Comparison of ENCODE assay signal across 8 mouse cellular contexts in the genomic region with DNA sequence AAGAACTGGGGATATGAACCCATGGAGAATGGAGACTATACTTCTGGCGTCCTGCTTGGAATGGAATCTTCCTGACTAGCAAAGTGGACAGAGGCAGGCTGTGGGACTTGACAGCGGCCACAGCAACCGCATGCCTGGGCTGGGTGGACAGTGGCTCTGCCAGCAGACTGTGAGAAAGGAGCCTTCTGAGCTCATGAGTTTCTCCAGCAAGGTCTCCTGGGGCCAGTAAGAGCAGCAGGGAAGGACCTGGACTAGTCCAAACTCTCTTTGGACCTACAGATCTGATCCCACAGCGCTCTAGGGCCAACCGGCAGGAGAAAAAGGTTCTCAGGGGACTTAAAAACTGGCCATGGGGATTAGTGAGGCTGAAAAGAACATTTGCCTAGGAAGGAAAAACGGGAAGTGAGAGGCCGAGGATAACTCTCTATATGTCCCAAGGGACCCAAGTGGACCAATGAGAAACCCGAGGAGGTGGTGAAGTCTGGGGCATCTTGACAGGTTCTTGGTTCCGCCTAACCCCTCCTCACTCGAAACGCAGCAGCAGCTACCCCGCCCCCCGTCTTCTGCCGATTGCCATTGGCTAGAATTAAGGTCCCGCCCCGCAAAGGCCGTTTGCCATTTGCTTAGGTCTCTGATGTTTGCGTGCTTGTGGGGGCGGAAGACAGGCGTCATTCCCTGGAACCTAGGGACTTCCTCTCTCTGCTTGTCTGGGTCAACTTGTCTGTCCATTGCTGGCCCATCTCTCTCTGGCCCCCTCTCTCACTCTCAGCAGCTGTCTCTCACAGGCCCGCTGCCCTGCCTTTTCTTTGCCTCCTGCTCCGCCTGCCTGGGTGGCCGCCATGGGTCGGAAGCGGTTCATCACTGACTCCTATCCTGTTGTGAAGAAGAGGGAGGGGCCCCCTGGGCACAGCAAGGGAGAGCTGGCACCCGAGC. TPM values are rescaled to one million over a fixed set of nuclear protein-coding genes. Genes with fewer than 3 reads are reported as not detected.
DNase-seq lines count a peak whose midpoint lies in the region; ATAC-seq and TF ChIP-seq lines count a peak whose summit lies in the region.

Gene Pold4 (plus strand): TSS at position 647 of the 933 bp plus-strand sequence.

- WGBS in forebrain, embryonic 15.5 days: 11% methylated on average over 26 of the region's 26 CpGs
- 9% methylated on average over 26 of the region's 26 CpGs for WGBS in lung, embryonic 14.5 days
- WGBS in olfactory bulb, adult 2 months: 8% methylated on average over 26 of the region's 26 CpGs
- 15% methylated on average over 26 of the region's 26 CpGs for WGBS in thymus, adult 2 months

- peaks cover 2 to 9% of the 10 kb centered on the region in 2 experiments; a peak in 1 of 4 replicates for H3K4me1 ChIP-seq in ES-E14 (ENCODE audit: control insufficient read depth in 2 of 2, insufficient read depth in 2 of 2, low read length in 2 of 2, poor library complexity in 1 of 2)
- H3K4me1 ChIP-seq in forebrain, embryonic 15.5 days: peaks cover 13% of the 10 kb centered on the region
- H3K4me1 ChIP-seq in lung, embryonic 14.5 days (ENCODE audit: insufficient read depth): peaks cover 4% of the 10 kb centered on the region; the same call in 1 of the 2 replicates
- peaks cover 18% of the 10 kb centered on the region for H3K4me1 ChIP-seq in olfactory bulb, adult 2 months (ENCODE audit: control insufficient read depth, insufficient read depth, low read length)
- peaks cover 27% of the 10 kb centered on the region for H3K4me1 ChIP-seq in thymus, adult 2 months (replicated peaks; ENCODE audit: control insufficient read depth, insufficient read depth, low read length)

- peak; percentile 93 for ATAC-seq in forebrain, embryonic 15.5 days (replicated peaks)
- ATAC-seq in lung, embryonic 14.5 days (ENCODE audit: insufficient read depth): peak; percentile 90

- no peak for TF ChIP-seq CTCF in layer of hippocampus, adult 2 months (conservative IDR thresholded peaks at IDR 0.05)
- no peak for TF ChIP-seq CTCF in lung, embryonic 14.5 days (IDR thresholded peaks at IDR 0.05; ENCODE audit: low read depth)
- TF ChIP-seq CTCF in olfactory bulb, adult 2 months (IDR thresholded peaks at IDR 0.05; ENCODE audit: insufficient read depth, low read depth, low read length): no peak
- no peak for TF ChIP-seq CTCF in thymus, adult 2 months (IDR thresholded peaks at IDR 0.05; ENCODE audit: borderline replicate concordance, control insufficient read depth, extremely low read depth, insufficient read depth, low read length, poor library complexity)

- peaks cover 18% of the 10 kb centered on the region for H3K27me3 ChIP-seq in forebrain, embryonic 15.5 days
- H3K27me3 ChIP-seq in lung, embryonic 14.5 days (ENCODE audit: insufficient read depth, low read length): no peaks in the 10 kb centered on the region; the same call in 1 of the 2 replicates
- H3K27me3 ChIP-seq in thymus, adult 2 months (ENCODE audit: control insufficient read depth, insufficient read depth, low read length): no peaks in the 10 kb centered on the region

- intact Hi-C loops in heart, postnatal 25 days (cut with DNase I): no loop called here

- 0 out of 2 replicates have a peak within 1 kb of the TSS, but pooled peaks have one; percentile 6 for H3K27ac ChIP-seq in ES-E14 (ENCODE audit: insufficient read depth, low read depth, low read length, poor library complexity, severe bottlenecking)
- peak within 1 kb of the TSS; percentile 73; the same call in 1 of the 2 replicates for H3K27ac ChIP-seq in forebrain, embryonic 15.5 days (replicated peaks)
- peak within 1 kb of the TSS; percentile 96 for H3K27ac ChIP-seq in layer of hippocampus, adult 2 months
- peak within 1 kb of the TSS; percentile 81 for H3K27ac ChIP-seq in lung, embryonic 14.5 days (ENCODE audit: low read depth)
- H3K27ac ChIP-seq in olfactory bulb, adult 2 months (ENCODE audit: insufficient read depth, low read depth, low read length): peak within 1 kb of the TSS; percentile 92
- peak within 1 kb of the TSS; percentile 35 for H3K27ac ChIP-seq in thymus, adult 2 months (ENCODE audit: control insufficient read depth, insufficient read depth, low read length)

- TF ChIP-seq POLR2A in olfactory bulb, adult 2 months (IDR thresholded peaks at IDR 0.05; ENCODE audit: insufficient read depth, low read depth, low read length): peak; percentile 71
- TF ChIP-seq POLR2A in thymus, adult 2 months (IDR thresholded peaks at IDR 0.05; ENCODE audit: control insufficient read depth, extremely low read depth, insufficient read depth, low read length, poor library complexity): peak; percentile 54

- H3K36me3 ChIP-seq in ES-E14 (ENCODE audit: control insufficient read depth, insufficient read depth, low read length, poor library complexity, severe bottlenecking): no peaks in the 10 kb centered on the region
- H3K36me3 ChIP-seq in forebrain, embryonic 15.5 days: no peaks in the 10 kb centered on the region
- H3K36me3 ChIP-seq in lung, embryonic 14.5 days (ENCODE audit: insufficient read depth): no peaks in the 10 kb centered on the region
- no peaks in the 10 kb centered on the region for H3K36me3 ChIP-seq in thymus, adult 2 months (ENCODE audit: control insufficient read depth, insufficient read depth, low read length)

- peak within 1 kb of the TSS; percentile 63 to 89 for H3K4me3 ChIP-seq in ES-E14 (ENCODE audit: insufficient read depth in 1 of 2, low read depth in 1 of 2, low read length in 2 of 2, poor library complexity in 1 of 2, severe bottlenecking in 1 of 2)
- peak within 1 kb of the TSS; percentile 64 for H3K4me3 ChIP-seq in forebrain, embryonic 15.5 days
- peak within 1 kb of the TSS; percentile 78 for H3K4me3 ChIP-seq in layer of hippocampus, adult 2 months
- H3K4me3 ChIP-seq in lung, embryonic 14.5 days (ENCODE audit: low read depth, low read length): peak within 1 kb of the TSS; percentile 53
- peak within 1 kb of the TSS; percentile 59 for H3K4me3 ChIP-seq in olfactory bulb, adult 2 months (ENCODE audit: insufficient read depth, low read depth, low read length)
- peak within 1 kb of the TSS; percentile 77 for H3K4me3 ChIP-seq in thymus, adult 2 months (ENCODE audit: control insufficient read depth, insufficient read depth, low read length)

- DNase-seq in ES-E14 (ENCODE audit: low read depth, low spot score): peak; percentile 79
- DNase-seq in cerebellum, adult 11-12 months: peak; percentile 98
- DNase-seq in heart, postnatal 25 days (ENCODE audit: low spot score): peak; percentile 98
- DNase-seq in layer of hippocampus, adult 2 months (ENCODE audit: low spot score in 2 of 2): peak; percentile 95 to 97
- peak; percentile 97 for DNase-seq in lung, embryonic 14.5 days
- peak; percentile 97 for DNase-seq in thymus, adult 2 months

- no peaks in the 10 kb centered on the region for H3K9me3 ChIP-seq in ES-E14 (ENCODE audit: control insufficient read depth, insufficient read depth, low read depth, low read length)
- no peaks in the 10 kb centered on the region for H3K9me3 ChIP-seq in forebrain, embryonic 15.5 days
- no peaks in the 10 kb centered on the region for H3K9me3 ChIP-seq in lung, embryonic 14.5 days (ENCODE audit: low read depth, low read length)

- H3K4me2 ChIP-seq in forebrain, embryonic 15.5 days (replicated peaks): peak within 1 kb of the TSS; percentile 81
- H3K4me2 ChIP-seq in lung, embryonic 14.5 days: peak within 1 kb of the TSS; percentile 82

- H3K9ac ChIP-seq in ES-E14 (ENCODE audit: insufficient read depth, low read depth, low read length, poor library complexity, severe bottlenecking): peak within 1 kb of the TSS; percentile 23; the same call in 1 of the 2 replicates
- peak within 1 kb of the TSS; percentile 70 for H3K9ac ChIP-seq in forebrain, embryonic 15.5 days (replicated peaks)
- H3K9ac ChIP-seq in lung, embryonic 14.5 days: peak within 1 kb of the TSS; percentile 60

- in situ Hi-C loops in ES-E14 (cut with MboI; ENCODE audit: low sequenced_read_pairs in 2 of 2, unreplicated experiment in 2 of 2): no loop called here

TF ChIP-seq in ES-E14, 5 proteins besides CTCF, POLR2A, EP300 and RAD21:
- TF ChIP-seq MAFK (IDR thresholded peaks at IDR 0.05; ENCODE audit: insufficient read depth, low read depth, low read length) (no peak), CHD2 (IDR thresholded peaks at IDR 0.05; ENCODE audit: low read depth, low read length) (0 out of 2 replicates have a peak, but pooled peaks have one; percentile 40)
TF ChIP-seq in ES-E14: peak in this region for 1.

RNA-seq across cellular contexts. Expression of gene Pold4, which starts in this region (rescaled TPM):
- total RNA-seq in ES-E14 (2012; rRNA removed): 6.2 and 8.7 TPM in 2 replicates
- polyA plus RNA-seq in forebrain, embryonic 15.5 days (2015; fragmentation: Nextera tagmentation; extraction: Ambion mirVana): 17.2 and 18.1 TPM in 2 replicates
- total RNA-seq in heart, postnatal 25 days (2021): 10 to 100 TPM in 1 of 2 experiments, 1 to 10 TPM in 1; 9.7 to 11.1 TPM
- 10 to 100 TPM; 16.7 to 18.2 TPM for total RNA-seq in layer of hippocampus, adult 2 months (2021)
- 22.6 and 22.8 TPM in 2 replicates for polyA plus RNA-seq in lung, embryonic 14.5 days (2014; fragmentation: Nextera tagmentation; extraction: Ambion mirVana)
- not detected in 2 replicates for polyA plus RNA-seq in olfactory bulb, adult 2 months (2012; ENCODE audit: insufficient read depth, insufficient read length, low replicate concordance, missing spikeins)
- polyA plus RNA-seq in thymus, adult 2 months (2012; rRNA removed): 104 and 117 TPM in 2 replicates

Comparison
In these comparisons a context has a peak if more than half of its experiments do, and no peak if none do; other contexts are left out.
1. Peak in every context shown above with its lines: DNase-seq, ATAC-seq, H3K4me3 ChIP-seq and H3K27ac ChIP-seq.
2. H3K27ac ChIP-seq: peak in every context shown above with its lines; median percentile 96 in layer of hippocampus, adult 2 months; 92 in olfactory bulb, adult 2 months; 81 in lung, embryonic 14.5 days; 73 in forebrain, embryonic 15.5 days; 35 in thymus, adult 2 months; 6 in ES-E14.